Mouse (Mus musculus) gastrocnemius, postnatal 36 days (tissue): Measurements from ENCODE around the gene Bid. TPM values are rescaled to one million over a fixed set of nuclear protein-coding genes. Genes with fewer than 3 reads are reported as not detected.
"Not testable (repeated sequence)": the region's sequence is repeated elsewhere in the genome, so short reads cannot be mapped to it uniquely, and the experiment has no call there.

Source experiments
- DNase-seq, 2 experiments: peaks; one replicate each; pipeline ENCODE4 v3.0.0; 2022
- intact Hi-C: fragments of 180-260 bp; cut with DNase I; formaldehyde crosslinking; loops from one replicate; pipeline ENCODE4 v1.15.1; 2025
- total RNA-seq, 2 experiments: library from RNA; stranded (reverse); gene quantifications; 2 replicates each; pipeline ENCODE4 v1.2.3; 2021

The Bid gene
- total RNA-seq, 2 experiments from 2014 or later, result 0.48 to 0.49 TPM

GRCm38 (mm10) chr6:120937999-120938608 lies 21.5 kb upstream of the Bid start:
- DNase-seq, result no peak
- intact Hi-C loops, result no loop called here

DNA sequence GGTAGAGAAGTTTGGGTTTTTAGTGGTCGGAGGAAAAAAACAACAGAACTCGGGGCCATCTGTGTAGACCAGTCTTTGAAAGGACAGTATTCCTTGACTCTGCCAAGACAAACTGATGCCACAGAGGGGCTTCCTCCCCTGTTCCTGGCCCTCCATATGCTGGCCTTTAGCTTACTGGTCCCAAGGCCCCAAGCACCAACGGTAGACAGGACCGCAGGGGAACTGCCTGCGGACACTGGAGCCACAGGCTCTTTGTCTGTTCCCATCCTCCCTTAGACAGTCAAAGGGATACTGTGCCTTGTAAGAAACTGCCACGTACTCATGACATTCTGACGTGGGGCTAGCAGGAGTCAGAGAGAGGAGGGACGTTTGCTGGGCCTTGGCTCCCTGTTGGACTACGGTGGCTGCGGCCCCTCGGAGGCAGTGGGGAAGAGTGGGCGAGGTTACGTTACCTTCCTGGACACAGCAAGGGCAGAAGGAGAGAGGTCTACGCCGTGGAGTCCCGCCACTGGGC lies 20.5 kb upstream of the Bid start:
- DNase-seq, result no peak
- intact Hi-C loops, result no loop called here

GRCm38 (mm10) chr6:120934176-120934575 lies 17.5 kb upstream of the Bid start:
- no peak for DNase-seq
- intact Hi-C loops, result no loop called here

DNA sequence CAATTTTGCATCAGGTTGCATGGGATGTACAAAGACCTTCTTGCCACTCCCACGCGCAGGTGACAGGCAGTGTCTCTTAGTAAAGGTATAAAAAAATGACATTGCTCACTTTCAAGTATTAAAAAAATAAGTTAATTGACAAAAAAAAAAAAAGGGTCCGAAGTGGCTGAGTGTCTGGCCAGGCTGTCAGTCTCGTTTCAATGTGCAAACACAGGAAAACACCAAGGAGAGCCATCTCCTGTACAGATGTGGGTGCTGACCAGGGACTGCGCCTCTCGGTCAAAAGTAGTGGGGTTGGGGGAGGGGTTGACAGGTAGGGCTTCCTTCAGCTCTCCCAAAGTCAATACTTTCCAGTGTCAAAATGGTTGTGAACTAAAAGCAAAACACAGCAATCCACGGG lies 17.0 kb upstream of the Bid start:
- DNase-seq, result no peak
- intact Hi-C loops, result no loop called here

DNA sequence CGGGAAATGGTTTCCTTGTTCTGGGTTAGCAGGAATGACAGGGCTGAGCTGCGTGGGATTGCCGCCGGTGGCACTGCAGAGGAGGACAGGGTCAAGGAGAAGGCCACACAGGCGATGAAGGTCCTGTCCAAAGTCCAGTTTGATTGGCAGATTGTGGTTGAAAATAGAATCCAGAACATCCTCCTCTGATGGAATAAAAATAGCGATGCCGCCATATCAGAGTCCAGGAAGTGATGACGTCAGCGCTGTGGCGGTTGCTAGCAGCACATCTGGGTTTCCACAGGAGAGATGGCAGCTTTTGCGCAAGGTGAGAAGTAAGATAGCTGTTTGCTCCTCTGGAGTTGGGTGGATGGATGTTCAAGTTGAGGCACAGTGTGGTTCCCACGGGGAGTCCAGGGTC lies 15.9 kb upstream of the Bid start:
- intact Hi-C loops, result no loop called here
- no peak for DNase-seq

DNA sequence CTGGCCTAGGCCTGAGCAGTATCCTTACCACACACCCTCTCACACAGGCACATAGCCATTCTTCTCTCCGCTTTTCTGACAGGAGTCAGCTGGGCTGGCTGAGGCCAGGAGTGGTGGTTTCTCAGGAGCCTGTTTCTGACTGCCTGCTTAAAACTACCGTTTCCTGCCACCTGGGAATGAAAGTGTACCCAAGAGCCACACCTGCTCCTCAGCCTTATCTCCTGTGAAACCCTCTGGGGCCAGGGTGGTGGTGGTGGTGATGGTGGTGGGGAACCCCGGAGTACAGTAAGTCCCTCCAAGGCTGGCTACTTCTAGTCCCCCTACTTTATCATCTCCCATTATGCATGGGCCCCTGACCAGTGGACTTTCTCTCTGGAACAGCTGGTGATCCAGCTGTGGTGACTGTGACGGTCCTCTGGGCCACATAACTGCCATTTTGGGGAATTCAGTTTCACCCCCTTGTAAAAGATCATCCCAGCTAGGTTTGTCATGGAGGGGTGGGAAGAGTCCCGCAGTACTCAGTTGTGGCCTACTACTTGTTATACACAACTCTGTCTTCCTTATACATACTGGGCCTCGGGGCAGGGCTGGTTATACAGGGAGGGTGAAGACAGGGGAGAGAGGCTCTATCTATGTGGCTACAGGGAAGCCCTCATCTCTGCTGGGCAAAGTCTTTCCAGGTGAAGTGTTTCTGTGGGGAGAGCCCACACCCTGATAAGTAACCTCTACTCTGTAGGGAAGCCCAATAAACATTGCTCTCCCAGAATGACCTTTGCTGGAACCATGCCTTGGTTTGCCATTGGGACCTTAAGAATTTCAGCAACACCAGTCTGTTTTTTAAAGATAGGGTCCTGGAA lies 14.0 kb upstream of the Bid start:
- intact Hi-C loops, result no loop called here
- no peak for DNase-seq

DNA sequence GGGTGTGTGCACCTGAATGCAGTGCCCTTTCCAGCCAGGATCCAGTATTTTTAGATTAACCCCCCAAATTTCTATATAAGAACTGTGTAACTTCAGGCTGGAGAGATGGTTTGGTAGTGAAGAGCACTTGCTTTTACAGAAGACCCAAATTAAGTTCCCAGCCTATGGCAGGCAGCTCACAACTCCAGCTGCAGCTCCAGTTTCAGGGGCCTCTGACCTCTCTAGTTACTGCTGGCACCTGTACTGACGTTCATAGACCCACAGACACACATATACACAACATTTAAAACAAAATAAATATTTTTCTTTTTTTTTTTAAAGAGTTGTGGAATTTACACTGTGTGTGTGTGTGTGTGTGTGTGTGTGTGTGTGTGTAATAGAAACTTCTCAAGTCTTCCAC lies 12.8 kb upstream of the Bid start:
- DNase-seq, result no peak
- intact Hi-C loops, result no loop called here

GRCm38 (mm10) chr6:120927765-120928164 lies 11.1 kb upstream of the Bid start:
- peak; percentile 36 to 49 for DNase-seq
- intact Hi-C loops, result no loop called here

- DNase-seq, result no peak
- intact Hi-C loops, result no loop called here
Measured at GRCm38 (mm10) chr6:120926880-120927279, 10.2 kb upstream of the Bid start.

DNA sequence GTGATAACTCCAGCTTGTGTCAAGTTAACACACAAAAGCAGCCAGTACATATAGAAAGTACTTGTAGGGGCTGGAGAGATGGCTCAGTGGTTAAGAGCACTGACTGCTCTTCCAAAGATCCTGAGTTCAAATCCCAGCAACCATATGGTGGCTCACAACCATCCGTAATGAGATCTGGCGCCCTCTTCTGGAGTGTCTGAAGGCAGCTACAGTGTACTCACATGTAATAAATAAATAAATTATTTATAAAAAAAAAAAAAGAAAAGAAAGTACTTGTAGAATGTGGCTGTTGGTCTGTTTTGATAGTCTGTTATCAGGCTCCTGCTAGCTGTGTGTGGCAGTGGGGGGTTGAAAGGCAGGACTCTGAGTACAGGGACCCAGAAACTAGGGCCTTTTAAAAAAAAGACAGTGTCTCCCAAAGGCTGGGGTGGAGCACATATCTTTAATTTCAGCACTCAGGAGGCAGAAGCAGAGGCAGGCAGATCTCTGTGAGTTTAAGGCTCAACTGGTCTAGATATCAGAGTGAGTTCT lies 8.2 kb upstream of the Bid start:
- intact Hi-C loops, DNase-seq: not testable (repeated sequence)

- intact Hi-C loops, result no loop called here
Measured at GRCm38 (mm10) chr6:120917975-120918374, 1.3 kb upstream of the Bid start.

GRCm38 (mm10) chr6:120916972-120917881 lies 574 bp upstream of the Bid start:
- intact Hi-C loops, DNase-seq: not testable (repeated sequence)

More at GRCm38 (mm10) chr6:120917975-120918374, 1.3 kb upstream of the Bid start:
- no peak for DNase-seq

DNA sequence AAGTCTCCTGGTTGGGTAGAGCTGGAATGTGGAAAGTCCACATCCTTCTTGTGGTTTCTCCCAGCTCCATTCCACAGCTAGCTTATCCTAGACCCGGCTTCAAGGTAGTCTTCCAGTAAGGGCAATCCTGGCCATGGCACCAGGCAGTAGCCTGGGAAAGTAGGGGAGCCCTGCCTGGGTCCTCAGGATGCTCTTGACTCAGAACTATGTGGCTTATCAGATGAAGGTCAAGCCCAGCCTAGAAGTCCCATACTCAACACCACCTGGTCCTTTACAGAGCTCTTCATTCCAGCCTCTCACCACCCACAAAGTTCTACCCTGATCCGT lies 1.0 kb downstream of the Bid start:
- intact Hi-C loops, result no loop called here

DNA sequence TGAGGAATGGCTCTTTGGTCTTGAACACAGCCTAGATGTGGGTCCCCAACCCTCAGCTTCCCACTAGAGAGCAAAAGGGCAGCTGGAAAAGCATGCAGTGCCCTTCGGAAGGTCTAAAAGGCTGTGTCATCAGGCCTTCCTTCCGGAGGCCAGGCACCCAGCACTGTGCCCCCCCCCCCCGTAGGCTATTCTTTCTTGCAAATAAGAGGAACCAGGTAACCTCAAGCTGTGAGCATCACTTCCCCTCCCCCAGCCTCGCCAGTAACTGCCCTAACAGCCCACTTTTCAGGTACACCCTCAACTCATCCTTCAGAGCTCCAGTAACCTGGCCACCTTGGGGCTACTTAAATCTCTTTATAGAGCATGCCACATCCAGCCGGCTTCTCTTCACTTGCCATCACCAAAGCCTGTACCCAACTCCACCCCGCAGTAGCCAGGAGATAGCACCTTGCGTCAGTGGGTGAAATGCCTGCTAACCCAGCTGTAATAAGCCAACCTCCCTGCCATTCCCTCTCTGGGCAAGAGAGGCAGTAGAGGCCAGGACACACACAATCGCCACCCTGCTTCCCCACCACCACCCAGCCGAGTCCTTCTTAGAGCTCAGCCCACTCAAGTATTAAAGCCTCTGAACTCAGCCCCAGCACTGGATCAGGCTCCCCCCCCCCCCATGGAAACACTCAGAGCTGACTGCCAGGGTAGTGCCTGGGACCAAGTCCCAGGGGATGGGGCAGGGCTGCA lies 1.6 kb downstream of the Bid start:
- intact Hi-C loops, result no loop called here
- no peak for DNase-seq

More for the DNA sequence above, 1.0 kb downstream of the Bid start:
- no peak for DNase-seq

GRCm38 (mm10) chr6:120914533-120914910 lies 2.1 kb downstream of the Bid start:
- intact Hi-C loops, result no loop called here
- DNase-seq, result no peak

DNA sequence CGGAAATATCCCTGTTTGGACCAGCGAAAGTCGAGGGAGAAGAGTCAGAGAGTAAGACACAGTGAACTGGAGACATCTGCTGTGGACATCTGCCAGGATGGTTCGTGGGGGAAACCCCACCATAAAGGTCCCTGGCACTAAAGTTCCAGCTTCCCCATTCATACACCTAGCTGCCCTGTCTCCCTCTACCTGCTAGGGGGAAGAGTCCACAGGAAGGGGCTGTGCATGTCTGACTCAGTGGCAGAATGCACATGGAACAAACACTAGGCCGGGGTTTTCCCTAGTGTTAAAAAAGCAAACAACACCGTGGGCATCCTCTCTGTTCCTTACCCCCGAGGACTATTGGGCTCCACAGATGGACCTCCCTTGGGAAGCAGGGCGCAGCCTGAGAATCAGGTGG lies 2.9 kb downstream of the Bid start:
- intact Hi-C loops, result no loop called here
- DNase-seq, result no peak

- no peak for DNase-seq
- intact Hi-C loops, result no loop called here
Measured at GRCm38 (mm10) chr6:120912931-120913330, 3.7 kb downstream of the Bid start.

DNA sequence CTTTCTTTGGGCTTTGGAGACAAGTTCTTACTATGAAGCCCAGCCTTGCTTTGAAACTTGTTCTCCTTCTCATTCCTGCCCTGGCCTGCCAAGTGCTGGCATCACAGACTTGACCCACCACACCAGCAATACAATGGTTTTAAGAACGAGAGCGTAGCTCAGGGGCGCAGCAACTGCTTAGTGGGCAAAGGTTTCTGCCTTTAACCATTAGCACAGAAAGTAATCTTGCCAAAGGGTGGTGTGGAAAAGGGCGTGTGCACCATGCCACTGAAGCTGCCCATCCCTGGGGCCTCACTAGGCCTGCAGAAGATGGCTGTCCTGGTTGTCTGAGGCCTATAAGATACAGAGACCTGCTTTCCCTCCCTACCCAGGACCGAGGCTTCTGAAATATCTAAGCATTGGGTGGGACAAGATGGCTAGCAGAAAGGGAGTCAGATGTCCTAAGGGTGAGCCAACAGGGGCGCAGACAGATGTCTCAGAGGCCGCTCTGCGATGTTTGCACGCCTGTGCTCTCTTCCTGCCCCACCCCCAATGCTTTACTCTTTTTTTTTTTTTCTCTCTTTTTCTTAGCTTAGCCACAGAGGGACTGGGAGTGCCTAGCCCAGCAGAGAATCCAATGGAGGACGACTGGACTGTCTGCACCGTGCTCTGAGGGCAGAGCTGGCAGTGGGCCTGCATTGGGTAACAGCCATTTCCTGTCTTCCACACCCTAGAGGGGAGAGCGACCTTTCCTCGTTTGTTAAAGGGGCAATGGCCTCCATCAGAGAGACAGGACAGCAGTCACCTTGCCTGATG lies 5.2 kb downstream of the Bid start:
- no peak for DNase-seq
- intact Hi-C loops, result no loop called here

DNA sequence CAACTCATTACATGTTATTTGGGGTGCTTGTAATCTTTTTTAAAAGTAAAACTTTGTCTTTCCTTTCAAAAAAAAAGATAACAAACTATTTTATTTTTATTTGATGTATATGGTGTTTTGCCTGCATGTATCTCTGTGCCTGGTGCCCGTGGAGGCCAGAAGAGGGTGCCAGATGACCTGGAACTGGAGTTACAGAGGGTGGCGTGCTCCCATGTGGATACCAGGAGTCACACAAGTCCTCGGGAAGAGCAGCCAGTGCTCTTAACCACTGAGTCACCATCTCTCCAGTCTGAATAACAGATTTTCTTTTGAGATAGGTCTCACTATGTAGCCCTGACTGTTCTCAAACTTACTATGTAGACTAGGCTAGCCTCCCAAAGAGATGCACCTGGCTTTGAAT lies 7.2 kb downstream of the Bid start:
- DNase-seq, result no peak
- intact Hi-C loops, result no loop called here
